Mouse (Mus musculus): ENCODE results near the gene Jph2. TPM values are rescaled to one million over a fixed set of nuclear protein-coding genes. Genes with fewer than 3 reads are reported as not detected.

The Jph2 gene
- polyA plus RNA-seq, 1 experiment from 2014 or later: 0.57 TPM

DNA sequence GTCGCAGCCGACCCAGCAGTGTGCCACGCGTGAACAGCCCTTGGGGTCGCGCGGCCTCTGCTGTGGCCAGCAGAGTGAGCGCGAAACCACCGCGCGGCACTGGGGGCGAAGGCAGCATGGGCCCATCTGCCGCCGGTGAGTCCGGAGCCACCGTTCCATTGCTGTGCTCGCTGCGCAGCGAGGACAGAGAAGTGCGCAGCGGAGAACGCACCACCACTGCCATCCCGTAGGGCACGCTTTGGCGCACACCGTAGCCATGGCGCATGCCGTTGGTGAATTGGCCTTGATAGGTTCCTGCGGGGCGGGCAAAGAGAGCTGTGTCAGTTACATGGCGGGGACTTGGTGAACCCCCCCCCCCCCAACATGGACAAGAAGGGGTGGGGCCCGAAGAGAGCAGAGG is 21.7 kb downstream of the Jph2 start:
- no peak for ATAC-seq (ENCODE audit: low read depth)
- 38% methylated on average over 33 of the region's 33 CpGs for WGBS
- H3K36me3 ChIP-seq: no peaks in the 10 kb centered on the region
- H3K27me3 ChIP-seq: peaks cover 50% of the 10 kb centered on the region
- no peak overlapping the region for H3K9ac ChIP-seq
- no peaks in the 10 kb centered on the region for H3K9me3 ChIP-seq
- no peak overlapping the region for H3K27ac ChIP-seq (replicated peaks)
- peak overlapping the region; percentile 12; the same call in 1 of the 2 replicates for H3K4me3 ChIP-seq
- no peaks in the 10 kb centered on the region for H3K4me1 ChIP-seq (replicated peaks)
- peak overlapping the region; percentile 27; the same call in 1 of the 2 replicates for H3K4me2 ChIP-seq

- WGBS: 39% methylated on average over 35 of the region's 35 CpGs
- Histone ChIP-seq H3K4me3 (no peak overlapping the region), H3K27me3 (peaks cover 50% of the 10 kb centered on the region)
These were observed 22.3 kb downstream of the Jph2 start for GRCm38 (mm10) chr2:163375468-163375867.

GRCm38 (mm10) chr2:163372627-163373026 is 25.2 kb downstream of the Jph2 start:
- ATAC-seq (ENCODE audit: low read depth): no peak

More at GRCm38 (mm10) chr2:163375468-163375867, 22.3 kb downstream of the Jph2 start:
- Histone ChIP-seq H3K36me3 (no peaks in the 10 kb centered on the region), H3K9me3 (no peaks in the 10 kb centered on the region), H3K4me2 (peak overlapping the region; percentile 27; the same call in 1 of the 2 replicates), H3K4me1 (replicated peaks) (no peaks in the 10 kb centered on the region), H3K27ac (replicated peaks) (no peak overlapping the region), H3K9ac (no peak overlapping the region)
- ATAC-seq (ENCODE audit: low read depth): no peak

DNA sequence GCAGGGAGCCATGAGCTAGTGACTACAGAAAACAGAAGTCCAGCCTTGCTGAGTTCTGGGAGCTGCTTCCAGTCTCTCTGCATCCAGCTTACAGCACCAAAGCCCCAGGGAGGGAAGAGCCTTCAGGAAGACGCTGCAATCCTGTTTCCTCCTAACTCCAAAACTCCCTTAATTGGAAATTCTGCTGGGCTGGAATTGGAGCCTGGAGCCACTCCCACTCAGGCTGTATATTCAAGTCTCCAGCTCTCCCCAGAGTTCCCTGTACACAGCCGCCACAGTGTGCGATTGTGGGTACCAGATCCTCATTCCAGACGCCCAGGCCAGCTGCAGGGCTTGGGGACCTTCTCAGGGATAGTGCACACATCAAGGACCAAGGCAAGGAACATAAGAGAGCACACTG is 27.6 kb downstream of the Jph2 start:
- ATAC-seq (ENCODE audit: low read depth): no peak
- Histone ChIP-seq H3K4me2 (no peak overlapping the region), H3K36me3 (no peaks in the 10 kb centered on the region), H3K27me3 (peaks cover 20% of the 10 kb centered on the region), H3K9me3 (no peaks in the 10 kb centered on the region), H3K4me3 (no peak overlapping the region), H3K9ac (no peak overlapping the region), H3K27ac (replicated peaks) (no peak overlapping the region), H3K4me1 (replicated peaks) (no peaks in the 10 kb centered on the region)
- WGBS: 60% methylated on average over 4 of the region's 4 CpGs

More at GRCm38 (mm10) chr2:163372627-163373026, 25.2 kb downstream of the Jph2 start:
- Histone ChIP-seq H3K27ac (replicated peaks) (no peak overlapping the region), H3K4me3 (no peak overlapping the region), H3K4me2 (no peak overlapping the region), H3K4me1 (replicated peaks) (no peaks in the 10 kb centered on the region), H3K9ac (no peak overlapping the region), H3K9me3 (no peaks in the 10 kb centered on the region), H3K27me3 (peaks cover 44% of the 10 kb centered on the region), H3K36me3 (no peaks in the 10 kb centered on the region)
- 86% methylated on average over 1 of the region's 1 CpGs for WGBS

GRCm38 (mm10) chr2:163364785-163365541 is 32.8 kb downstream of the Jph2 start:
- 74% methylated on average over 18 of the region's 18 CpGs for WGBS
- H3K4me2 ChIP-seq: no peak overlapping the region
- H3K4me1 ChIP-seq (replicated peaks): no peaks in the 10 kb centered on the region
- no peak overlapping the region for H3K9ac ChIP-seq
- no peak overlapping the region for H3K4me3 ChIP-seq
- no peak for ATAC-seq (ENCODE audit: low read depth)
- no peaks in the 10 kb centered on the region for H3K9me3 ChIP-seq
- H3K27me3 ChIP-seq: no peaks in the 10 kb centered on the region
- H3K27ac ChIP-seq (replicated peaks): no peak overlapping the region
- no peaks in the 10 kb centered on the region for H3K36me3 ChIP-seq

DNA sequence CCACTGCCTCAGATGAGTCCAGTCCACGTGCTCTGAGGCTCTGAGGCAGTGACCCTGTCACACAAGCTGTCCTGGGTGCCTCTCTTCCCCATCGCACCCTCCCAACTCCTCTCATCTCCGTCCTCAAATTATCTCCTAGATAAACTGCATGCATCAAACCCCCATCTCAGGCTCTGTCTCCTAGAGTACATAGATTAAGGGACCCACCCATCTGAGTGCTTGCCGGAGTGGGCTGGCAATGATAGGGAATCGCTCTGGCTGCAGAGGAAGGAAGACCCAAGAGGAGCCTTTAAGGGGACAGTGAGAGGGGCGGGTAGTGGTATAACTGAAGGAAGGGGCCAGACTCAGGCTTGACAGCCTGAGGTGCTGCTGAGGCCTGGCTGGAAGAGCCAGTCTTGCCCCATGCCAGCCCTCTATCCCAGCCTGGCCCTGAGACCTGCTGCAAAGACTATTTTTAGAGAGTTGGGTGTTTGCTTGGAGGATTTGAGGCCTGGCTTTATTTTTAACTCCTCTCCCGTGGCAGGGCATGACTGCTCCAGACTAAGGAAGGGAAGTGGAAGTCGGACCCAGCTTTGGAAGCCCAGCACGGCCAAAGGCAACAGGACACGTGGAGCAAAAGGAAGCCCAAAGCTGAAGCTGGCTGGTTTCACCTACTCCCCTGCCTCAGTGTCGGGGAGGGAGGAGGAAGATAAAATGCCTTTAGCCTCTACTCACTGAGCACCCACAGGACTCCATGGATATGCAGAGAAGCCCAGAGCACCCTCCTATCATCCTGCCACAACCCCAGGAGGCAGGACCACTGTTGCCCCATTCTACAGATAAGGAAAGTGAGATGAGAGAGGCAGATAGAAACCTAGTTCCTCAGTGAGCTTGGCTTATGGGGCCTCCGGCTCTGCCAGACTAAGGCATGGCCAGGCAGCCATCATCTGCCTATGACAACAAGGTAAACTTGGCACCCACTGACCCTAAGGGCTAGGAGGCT is 34.6 kb downstream of the Jph2 start:
- ATAC-seq (ENCODE audit: low read depth): no peak

GRCm38 (mm10) chr2:163360858-163361623 is 36.8 kb downstream of the Jph2 start:
- Histone ChIP-seq H3K9me3 (no peaks in the 10 kb centered on the region), H3K27me3 (no peaks in the 10 kb centered on the region), H3K36me3 (no peaks in the 10 kb centered on the region), H3K27ac (replicated peaks) (no peak overlapping the region), H3K4me2 (no peak overlapping the region), H3K4me1 (replicated peaks) (no peaks in the 10 kb centered on the region), H3K9ac (no peak overlapping the region), H3K4me3 (no peak overlapping the region)
- WGBS: 82% methylated on average over 16 of the region's 16 CpGs
- ATAC-seq (ENCODE audit: low read depth): no peak

More for the DNA sequence above, 34.6 kb downstream of the Jph2 start:
- Histone ChIP-seq H3K4me1 (replicated peaks) (no peaks in the 10 kb centered on the region), H3K27me3 (no peaks in the 10 kb centered on the region), H3K9me3 (no peaks in the 10 kb centered on the region), H3K27ac (replicated peaks) (no peak overlapping the region), H3K9ac (no peak overlapping the region), H3K4me2 (no peak overlapping the region), H3K36me3 (no peaks in the 10 kb centered on the region), H3K4me3 (no peak overlapping the region)
- WGBS: 75% methylated on average over 12 of the region's 12 CpGs

- Histone ChIP-seq H3K4me3 (no peak overlapping the region), H3K9ac (no peak overlapping the region), H3K36me3 (no peaks in the 10 kb centered on the region), H3K4me1 (replicated peaks) (no peaks in the 10 kb centered on the region), H3K27me3 (no peaks in the 10 kb centered on the region), H3K27ac (replicated peaks) (no peak overlapping the region), H3K9me3 (no peaks in the 10 kb centered on the region), H3K4me2 (no peak overlapping the region)
- ATAC-seq (ENCODE audit: low read depth): no peak
- 77% methylated on average over 2 of the region's 2 CpGs for WGBS
These were observed 38.5 kb downstream of the Jph2 start for GRCm38 (mm10) chr2:163359253-163359652.

DNA sequence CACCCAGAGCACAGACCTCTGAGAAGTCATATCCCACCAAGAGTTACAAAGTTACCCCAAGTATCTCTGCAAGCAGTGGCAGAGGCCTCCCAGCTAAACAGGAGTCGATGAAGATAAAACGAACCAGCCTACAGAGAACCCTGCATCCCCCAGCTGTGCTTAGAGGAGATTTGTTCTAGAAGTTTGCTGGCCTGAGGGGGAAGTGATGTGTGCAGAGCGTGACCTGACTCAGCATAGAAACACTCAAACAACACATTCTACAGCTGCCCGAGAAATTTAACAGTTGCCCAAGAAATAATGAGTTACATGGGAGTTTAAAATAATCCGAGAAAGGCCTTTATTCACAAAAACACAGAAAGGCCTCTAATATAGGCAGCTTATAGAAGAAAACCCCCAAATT is 39.1 kb downstream of the Jph2 start:
- H3K36me3 ChIP-seq: no peaks in the 10 kb centered on the region
- H3K4me2 ChIP-seq: no peak overlapping the region
- H3K9ac ChIP-seq: no peak overlapping the region
- no peaks in the 10 kb centered on the region for H3K27me3 ChIP-seq
- no peak overlapping the region for H3K27ac ChIP-seq (replicated peaks)
- no peak overlapping the region for H3K4me3 ChIP-seq
- H3K9me3 ChIP-seq: no peaks in the 10 kb centered on the region
- no peaks in the 10 kb centered on the region for H3K4me1 ChIP-seq (replicated peaks)
- no peak for ATAC-seq (ENCODE audit: low read depth)
- 77% methylated on average over 5 of the region's 5 CpGs for WGBS

GRCm38 (mm10) chr2:163356113-163356840 is 41.5 kb downstream of the Jph2 start:
- WGBS: 87% methylated on average over 12 of the region's 12 CpGs
- no peaks in the 10 kb centered on the region for H3K4me1 ChIP-seq (replicated peaks)
- H3K9ac ChIP-seq: no peak overlapping the region
- H3K4me3 ChIP-seq: no peak overlapping the region
- H3K27ac ChIP-seq (replicated peaks): no peak overlapping the region
- no peaks in the 10 kb centered on the region for H3K9me3 ChIP-seq
- H3K27me3 ChIP-seq: no peaks in the 10 kb centered on the region
- H3K36me3 ChIP-seq: no peaks in the 10 kb centered on the region
- no peak overlapping the region for H3K4me2 ChIP-seq
- no peak for ATAC-seq (ENCODE audit: low read depth)

- no peaks in the 10 kb centered on the region for H3K4me1 ChIP-seq (replicated peaks)
- H3K4me3 ChIP-seq: no peak overlapping the region
- H3K4me2 ChIP-seq: no peak overlapping the region
- WGBS: 87% methylated on average over 8 of the region's 8 CpGs
- H3K27ac ChIP-seq (replicated peaks): no peak overlapping the region
- no peaks in the 10 kb centered on the region for H3K9me3 ChIP-seq
- no peak for ATAC-seq (ENCODE audit: low read depth)
- no peak overlapping the region for H3K9ac ChIP-seq
- no peaks in the 10 kb centered on the region for H3K27me3 ChIP-seq
- no peaks in the 10 kb centered on the region for H3K36me3 ChIP-seq
These were observed 42.1 kb downstream of the Jph2 start for GRCm38 (mm10) chr2:163355666-163356065.

Measured in neural tube, embryonic 13.5 days (tissue).